Mouse (Mus musculus): ENCODE results near the gene Actr5. TPM values are rescaled to one million over a fixed set of nuclear protein-coding genes. Genes with fewer than 3 reads are reported as not detected.

Gene Actr5
- total RNA-seq (2023), result 10 to 100 TPM; 22.0 to 23.3 TPM

DNA sequence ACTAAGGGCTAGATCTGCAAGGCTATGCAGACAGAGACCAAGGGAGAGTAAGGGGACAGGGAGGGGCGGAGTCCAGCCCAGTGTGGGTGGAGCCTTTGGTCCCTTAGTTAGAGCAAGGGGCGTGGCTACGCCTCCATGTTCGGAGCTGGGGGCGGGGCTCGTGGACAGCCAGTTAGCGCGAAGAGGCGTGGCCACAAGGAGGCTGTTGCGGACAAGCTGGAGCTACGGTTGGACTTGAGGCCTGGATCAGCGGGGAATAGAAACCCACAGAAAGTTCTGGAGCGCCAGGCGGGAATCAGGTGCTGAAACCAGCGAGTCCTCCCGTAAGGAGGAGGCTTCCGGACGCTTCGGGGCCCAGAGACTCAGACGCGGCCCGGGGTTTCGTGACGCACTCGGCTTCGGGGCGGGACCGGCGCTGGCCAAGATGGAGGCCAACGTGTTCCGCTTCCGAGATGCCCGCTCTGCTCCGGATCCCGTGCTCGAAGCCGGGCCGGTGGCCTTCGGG, at the start of gene Actr5:
Gene Actr5 (plus strand): TSS at position 171 of the 505 bp plus-strand sequence.

DNA sequence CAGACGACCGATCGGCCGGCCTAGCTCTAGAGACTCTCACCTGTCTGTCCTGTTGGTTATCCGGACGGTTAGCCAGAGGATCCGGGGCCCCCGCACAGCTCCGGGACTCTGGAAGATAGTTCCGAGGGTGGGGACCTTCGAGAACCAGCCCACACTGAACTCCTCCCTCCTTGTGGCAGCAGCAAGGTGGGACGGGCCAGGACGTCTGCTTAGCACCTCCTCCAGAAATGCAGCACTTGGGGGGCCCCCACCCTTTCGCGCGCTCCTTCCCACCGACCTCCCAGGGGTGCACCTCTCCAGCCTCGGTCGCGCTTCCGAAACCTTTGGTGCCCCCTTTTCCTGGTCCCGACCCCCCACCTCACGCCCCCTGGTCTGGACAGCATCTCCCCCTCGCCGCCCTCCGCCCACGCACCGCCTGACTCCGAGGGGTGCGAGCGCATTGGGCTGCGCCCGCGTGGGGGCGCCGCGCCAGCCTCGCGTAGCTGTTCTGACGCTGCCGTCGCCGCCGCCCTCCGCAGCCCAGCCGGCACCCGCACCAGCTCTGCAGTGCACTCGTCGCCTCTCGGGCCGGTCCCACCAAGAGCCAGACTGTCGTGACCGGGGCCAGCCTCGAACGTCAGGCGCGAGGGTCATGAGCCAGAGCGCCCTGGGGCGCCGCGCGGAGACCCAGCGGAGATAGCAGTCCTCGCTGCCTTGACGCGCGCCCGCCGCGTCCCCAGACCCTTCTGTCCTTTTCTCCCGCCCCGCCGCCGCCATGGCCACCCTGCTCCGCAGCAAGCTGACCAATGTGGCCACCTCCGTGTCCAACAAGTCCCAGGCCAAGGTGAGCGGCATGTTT, 14.0 kb upstream of the Actr5 start, which contains the start of gene Slc32a1:
Gene Slc32a1 (plus strand): TSS at position 280 of the 838 bp plus-strand sequence.

DNA sequence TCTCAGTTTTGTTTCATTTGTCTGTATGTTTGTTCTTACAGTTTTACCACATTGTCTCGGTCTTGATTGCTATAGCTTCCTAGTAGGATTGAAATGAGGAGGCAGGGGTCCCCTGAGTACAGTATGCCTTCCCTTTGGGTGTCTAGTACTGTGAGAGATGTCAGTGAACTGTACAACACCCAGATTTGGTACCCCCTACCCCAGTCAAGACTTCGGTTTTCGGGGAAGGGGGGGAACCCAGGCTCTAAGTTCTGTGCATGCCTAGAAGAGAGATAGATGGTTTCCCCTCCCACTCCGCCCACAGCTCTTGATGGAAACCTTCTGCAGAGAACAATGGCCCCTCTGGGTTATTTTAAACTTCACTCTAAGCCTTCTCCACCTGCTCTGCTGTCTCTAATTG, 40.4 kb downstream of the Actr5 start, which contains the start of gene Ppp1r16b:
Gene Ppp1r16b (plus strand): TSS at position 301 of the 400 bp plus-strand sequence.

Other genes with a start within 250 kb of the Actr5 start
- under 1 TPM in 1 of 2 experiments, not detected in 1; 0.07 TPM for gene Snhg11, start 249.2 kb upstream of the Actr5 start, total RNA-seq (2023)
- 10 to 100 TPM; 45.2 to 50.3 TPM for gene Ralgapb, start 215.0 kb upstream of the Actr5 start, total RNA-seq (2023)
- not detected for gene Adig, start 122.3 kb upstream of the Actr5 start, total RNA-seq (2023)
- not detected for gene Arhgap40, start 112.1 kb upstream of the Actr5 start, total RNA-seq (2023)
- gene Slc32a1, start 14.1 kb upstream of the Actr5 start, total RNA-seq (2023), result under 1 TPM; 0.68 to 0.93 TPM
- gene Ppp1r16b, start 40.5 kb downstream of the Actr5 start, total RNA-seq (2023), result 1 to 10 TPM; 1.6 to 3.1 TPM
- gene Fam83d, start 143.2 kb downstream of the Actr5 start, total RNA-seq (2023), result 1 to 10 TPM; 8.8 to 9.0 TPM
- gene Dhx35, start 169.9 kb downstream of the Actr5 start, total RNA-seq (2023), result 10 to 100 TPM in 1 of 2 experiments, 1 to 10 TPM in 1; 8.8 to 10.1 TPM

Measured in neutrophil, adult 59 days (primary cell).